Mouse (Mus musculus) liver, postnatal 0 days (tissue): Measurements from ENCODE around the gene Nenf. TPM values are rescaled to one million over a fixed set of nuclear protein-coding genes. Genes with fewer than 3 reads are reported as not detected.

Experiments used
- ATAC-seq: fragments of 200-750 bp; cut with Nextera tagmentation; 2 replicates; pipeline ENCODE4 v1.8.0; 2017; ENCODE audit warnings: mild to moderate bottlenecking, moderate library complexity
- DNase-seq: peaks from one replicate; pipeline ENCODE4 v3.0.0-alpha.2; 2016
- H3K27ac ChIP-seq: fragments of 300-500 bp; sonication (generic); 2 replicates; pipeline ENCODE4 v1.5.1; 2014; ENCODE audit warnings: antibody characterized with exemption, moderate library complexity, mild to moderate bottlenecking, low read depth
- H3K27me3 ChIP-seq: fragments of 300-500 bp; sonication (generic); 2 replicates; pipeline ENCODE4 v1.6.1; 2014; ENCODE audit warnings: low read length, control low read depth, mixed read lengths; ENCODE audit not compliant: insufficient read depth
- H3K36me3 ChIP-seq: fragments of 300-500 bp; sonication (generic); replicated peaks from 2 replicates; pipeline ENCODE4 v1.6.1; 2014; ENCODE audit warnings: mild to moderate bottlenecking, control low read depth, low read length, moderate library complexity, mixed read lengths; ENCODE audit not compliant: insufficient read depth
- H3K4me1 ChIP-seq: fragments of 300-500 bp; sonication (generic); 2 replicates; pipeline ENCODE4 v1.6.1; 2014; ENCODE audit warnings: antibody characterized with exemption, mild to moderate bottlenecking, control low read depth; ENCODE audit not compliant: insufficient read depth
- H3K4me2 ChIP-seq: fragments of 300-500 bp; sonication (generic); 2 replicates; pipeline ENCODE4 v1.6.1; 2014; ENCODE audit warnings: low read depth, mild to moderate bottlenecking, low read length, moderate library complexity, mixed read lengths
- H3K4me3 ChIP-seq: fragments of 300-500 bp; sonication (generic); 2 replicates; pipeline ENCODE4 v1.5.1; 2014; ENCODE audit warnings: low read depth, low read length
- H3K9ac ChIP-seq: fragments of 300-500 bp; sonication (generic); replicated peaks from 2 replicates; pipeline ENCODE4 v1.6.1; 2014; ENCODE audit warnings: mild to moderate bottlenecking, moderate library complexity
- H3K9me3 ChIP-seq: fragments of 300-500 bp; sonication (generic); 2 replicates; pipeline ENCODE4 v1.6.1; 2016; ENCODE audit warnings: mild to moderate bottlenecking, control low read depth, low read length, mixed read lengths
- CTCF ChIP-seq: sonication (generic); IDR thresholded peaks from 2 replicates; pipeline ENCODE4 v1.5.1; 2016; ENCODE audit warnings: antibody characterized with exemption, low read depth
- EP300 ChIP-seq: IDR thresholded peaks from 2 replicates; pipeline ENCODE4 v1.6.1; 2016; ENCODE audit warnings: antibody characterized with exemption, low read depth, mild to moderate bottlenecking
- WGBS: fragments of 180-500 bp; shearing (Covaris S2); extraction: QIAGEN DNeasy Blood & Tissue Kit; methylation state at CpG from one replicate; pipeline ENCODE4 v1.1.7; 2014; ENCODE audit not compliant: insufficient replicate concordance; 5-methylcytosine and 5-hydroxymethylcytosine counted together
- polyA plus RNA-seq: library from polyadenylated mRNA; unstranded; fragments of >200 nt; fragmentation: Nextera tagmentation; extraction: Ambion mirVana; gene quantifications from 2 replicates; pipeline ENCODE4 v1.2.1, GENCODE M21; 2015

Nenf gene
- polyA plus RNA-seq, 1 experiment from 2014 or later: 37.0 TPM

- WGBS: 72% methylated on average over 7 of the region's 7 CpGs
- Histone ChIP-seq H3K4me3 (no peak overlapping the region), H3K9ac (no peak overlapping the region), H3K9me3 (no peaks in the 10 kb centered on the region), H3K27ac (no peak overlapping the region), H3K36me3 (no peaks in the 10 kb centered on the region), H3K4me2 (no peak overlapping the region), H3K27me3 (no peaks in the 10 kb centered on the region), H3K4me1 (no peaks in the 10 kb centered on the region)
- ATAC-seq (peak; percentile 50; the same call in 1 of the 2 replicates), DNase-seq (peak; percentile 38)
- TF ChIP-seq EP300 (no peak), CTCF (peak; percentile 62)
These were observed 12.4 kb downstream of the Nenf start for GRCm38 (mm10) chr1:191305610-191306009.

GRCm38 (mm10) chr1:191304216-191304615 lies 13.8 kb downstream of the Nenf start:
- H3K4me2 ChIP-seq: no peak overlapping the region
- H3K36me3 ChIP-seq: no peaks in the 10 kb centered on the region
- H3K27ac ChIP-seq: no peak overlapping the region
- no peak overlapping the region for H3K9ac ChIP-seq
- no peaks in the 10 kb centered on the region for H3K9me3 ChIP-seq
- no peaks in the 10 kb centered on the region for H3K4me1 ChIP-seq
- DNase-seq: no peak
- H3K4me3 ChIP-seq: no peak overlapping the region
- TF ChIP-seq EP300 (no peak), CTCF (no peak)
- H3K27me3 ChIP-seq: no peaks in the 10 kb centered on the region
- ATAC-seq: no peak
- 62% methylated on average over 6 of the region's 6 CpGs for WGBS

- no peaks in the 10 kb centered on the region for H3K4me1 ChIP-seq
- no peak for TF ChIP-seq CTCF
- no peaks in the 10 kb centered on the region for H3K9me3 ChIP-seq
- WGBS: 77% methylated on average over 3 of the region's 3 CpGs
- H3K4me3 ChIP-seq: no peak overlapping the region
- H3K27ac ChIP-seq: no peak overlapping the region
- no peak overlapping the region for H3K9ac ChIP-seq
- ATAC-seq: no peak
- H3K36me3 ChIP-seq: no peaks in the 10 kb centered on the region
- no peaks in the 10 kb centered on the region for H3K27me3 ChIP-seq
- no peak for DNase-seq
- no peak overlapping the region for H3K4me2 ChIP-seq
These were observed 14.3 kb downstream of the Nenf start for GRCm38 (mm10) chr1:191303736-191304135.

- Histone ChIP-seq H3K4me1 (no peaks in the 10 kb centered on the region), H3K9ac (no peak overlapping the region), H3K27me3 (no peaks in the 10 kb centered on the region), H3K9me3 (no peaks in the 10 kb centered on the region), H3K27ac (no peak overlapping the region), H3K36me3 (no peaks in the 10 kb centered on the region), H3K4me2 (no peak overlapping the region), H3K4me3 (no peak overlapping the region)
- no peak for ATAC-seq
- TF ChIP-seq EP300: no peak
- no peak for TF ChIP-seq CTCF
- WGBS: 47% methylated on average over 4 of the region's 4 CpGs
- no peak for DNase-seq
These were observed 16.1 kb downstream of the Nenf start for GRCm38 (mm10) chr1:191301903-191302302.

GRCm38 (mm10) chr1:191299215-191299942 lies 18.6 kb downstream of the Nenf start:
- no peak for DNase-seq

GRCm38 (mm10) chr1:191298304-191298703 lies 19.7 kb downstream of the Nenf start:
- Histone ChIP-seq H3K4me2 (no peak overlapping the region), H3K27ac (no peak overlapping the region), H3K4me1 (no peaks in the 10 kb centered on the region), H3K27me3 (no peaks in the 10 kb centered on the region), H3K9me3 (no peaks in the 10 kb centered on the region), H3K36me3 (no peaks in the 10 kb centered on the region), H3K4me3 (no peak overlapping the region), H3K9ac (no peak overlapping the region)
- ATAC-seq: no peak
- no peak for DNase-seq
- no peak for TF ChIP-seq EP300
- TF ChIP-seq CTCF: no peak
- WGBS: 84% methylated on average over 4 of the region's 4 CpGs

More at GRCm38 (mm10) chr1:191299215-191299942, 18.6 kb downstream of the Nenf start:
- 49% methylated on average over 11 of the region's 11 CpGs for WGBS
- Histone ChIP-seq H3K9ac (no peak overlapping the region), H3K4me1 (no peaks in the 10 kb centered on the region), H3K9me3 (no peaks in the 10 kb centered on the region), H3K27me3 (no peaks in the 10 kb centered on the region), H3K4me3 (no peak overlapping the region), H3K4me2 (no peak overlapping the region), H3K36me3 (no peaks in the 10 kb centered on the region), H3K27ac (no peak overlapping the region)
- no peak for ATAC-seq
- peak; percentile 64 for TF ChIP-seq CTCF
- TF ChIP-seq EP300: no peak
